28 mouse cellular contexts compared by ENCODE assay signal in the genomic region with DNA sequence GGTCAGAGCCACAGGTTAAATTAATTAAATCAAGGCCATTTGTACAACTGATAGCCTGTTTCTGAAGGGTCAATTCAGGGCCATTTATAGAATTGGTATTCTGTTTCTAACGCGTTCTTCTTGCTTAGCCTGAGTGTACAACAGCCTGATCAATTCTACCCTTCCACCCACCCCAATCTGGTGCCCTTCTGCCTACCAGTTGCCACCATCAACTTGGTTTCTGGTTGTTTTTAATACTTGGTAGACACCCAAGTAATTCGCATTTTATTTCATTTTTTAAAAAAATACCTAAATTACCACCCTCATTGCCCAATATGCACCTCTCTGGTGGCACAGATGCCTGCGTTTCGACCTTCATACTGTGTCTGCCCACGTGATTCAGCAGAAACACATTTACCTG. TPM values are rescaled to one million over a fixed set of nuclear protein-coding genes. Genes with fewer than 3 reads are reported as not detected.
DNase-seq lines count a peak whose midpoint lies in the region; ATAC-seq and TF ChIP-seq lines count a peak whose summit lies in the region.
"Had no signal": no experiment of that assay in that cellular context is flagged by ENCODE, and none has a peak within 500 bp of the region (broad histone marks: within the 10 kb centered on the region; RNA-seq: fewer than 3 reads in every experiment).

No protein-coding gene starts in this region.

- H3K27me3 ChIP-seq in midbrain, embryonic 11.5 days (ENCODE audit: control insufficient read depth, insufficient read depth, low read length), result no peaks in the 10 kb centered on the region
- no peaks in the 10 kb centered on the region for H3K27me3 ChIP-seq in midbrain, embryonic 16.5 days (ENCODE audit: control insufficient read depth, insufficient read depth, low read depth, low read length)
- no peaks in the 10 kb centered on the region for H3K27me3 ChIP-seq in myocyte (ENCODE audit: control insufficient read depth, insufficient read depth, insufficient read length)
- H3K27me3 ChIP-seq: forebrain, embryonic 15.5 days had no signal

- ATAC-seq in midbrain, embryonic 11.5 days (ENCODE audit: low FRiP score), result 0 out of 2 replicates have a peak, but pooled peaks have one; percentile 3
- ATAC-seq in midbrain, embryonic 16.5 days, result no peak
- ATAC-seq: forebrain, embryonic 15.5 days; Patski had no signal

- H3K4me2 ChIP-seq in midbrain, embryonic 11.5 days, result no peak overlapping the region
- no peak overlapping the region for H3K4me2 ChIP-seq in midbrain, embryonic 16.5 days (ENCODE audit: low read length)
- H3K4me2 ChIP-seq in myocyte (ENCODE audit: low read depth), result peak overlapping the region; percentile 72
- H3K4me2 ChIP-seq: embryonic facial prominence, embryonic 12.5 days; embryonic facial prominence, embryonic 15.5 days; forebrain, embryonic 12.5 days; forebrain, embryonic 15.5 days; heart, embryonic 12.5 days; heart, embryonic 15.5 days; hindbrain, embryonic 13.5 days had no signal

- DNase-seq in layer of hippocampus, adult 2 months (ENCODE audit: low spot score in 2 of 2), result peak; percentile 25 to 56
- DNase-seq in layer of hippocampus, adult 9-10 months (ENCODE audit: low spot score), result no peak
- DNase-seq in layer of hippocampus, postnatal 36 days, result peak; percentile 30 to 40
- no peak for DNase-seq in layer of hippocampus, adult 9-11 months
- no peak for DNase-seq in midbrain, embryonic 11.5 days (ENCODE audit: low spot score, missing footprints)
- no peak for DNase-seq in lung, adult 18-20 months
- DNase-seq: adrenal gland, postnatal 10 days; adrenal gland, postnatal 36 days; cerebellum, adult 11 months; cerebellum, adult 2 months; cerebellum, adult 9-11 months; cerebellum, postnatal 25 days; gastrocnemius, postnatal 25 days; heart, adult 18-20 months; heart, postnatal 10 days; heart, postnatal 36 days had no signal

- no peaks in the 10 kb centered on the region for H3K4me1 ChIP-seq in midbrain, embryonic 11.5 days (ENCODE audit: control insufficient read depth, insufficient read depth, low read length)
- H3K4me1 ChIP-seq in midbrain, embryonic 16.5 days (ENCODE audit: control insufficient read depth, insufficient read depth, low read length), result no peaks in the 10 kb centered on the region
- H3K4me1 ChIP-seq: embryonic facial prominence, embryonic 12.5 days; forebrain, embryonic 15.5 days; heart, embryonic 12.5 days; heart, embryonic 15.5 days had no signal

- H3K36me3 ChIP-seq in midbrain, embryonic 11.5 days (ENCODE audit: control insufficient read depth, insufficient read depth, low read length), result no peaks in the 10 kb centered on the region
- no peaks in the 10 kb centered on the region for H3K36me3 ChIP-seq in midbrain, embryonic 16.5 days (ENCODE audit: control insufficient read depth, insufficient read depth, low read length)
- H3K36me3 ChIP-seq in myocyte (ENCODE audit: control insufficient read depth, insufficient read depth), result no peaks in the 10 kb centered on the region
- H3K36me3 ChIP-seq: embryonic facial prominence, embryonic 12.5 days; embryonic facial prominence, embryonic 15.5 days; forebrain, embryonic 12.5 days; forebrain, embryonic 15.5 days; G1E; heart, embryonic 12.5 days; heart, embryonic 15.5 days; hindbrain, embryonic 10.5 days; hindbrain, embryonic 13.5 days had no signal

- H3K79me2 ChIP-seq in myocyte (ENCODE audit: control insufficient read depth, insufficient read depth), result no peaks in the 10 kb centered on the region

- H3K9ac ChIP-seq in midbrain, embryonic 11.5 days (ENCODE audit: low read length), result no peak overlapping the region
- no peak overlapping the region for H3K9ac ChIP-seq in midbrain, embryonic 16.5 days (ENCODE audit: low read depth, low read length)
- H3K9ac ChIP-seq: embryonic facial prominence, embryonic 12.5 days; embryonic facial prominence, embryonic 15.5 days; forebrain, embryonic 12.5 days; forebrain, embryonic 15.5 days; heart, embryonic 12.5 days; heart, embryonic 15.5 days; hindbrain, embryonic 13.5 days had no signal

- H3K9me3 ChIP-seq in midbrain, embryonic 11.5 days (ENCODE audit: control insufficient read depth, low read length), result no peaks in the 10 kb centered on the region
- no peaks in the 10 kb centered on the region for H3K9me3 ChIP-seq in midbrain, embryonic 16.5 days (replicated peaks; ENCODE audit: control insufficient read depth, low read length, poor library complexity, severe bottlenecking)
- H3K9me3 ChIP-seq: embryonic facial prominence, embryonic 12.5 days; embryonic facial prominence, embryonic 15.5 days; forebrain, embryonic 12.5 days; forebrain, embryonic 15.5 days; G1E; heart, embryonic 12.5 days; heart, embryonic 15.5 days; hindbrain, embryonic 10.5 days; hindbrain, embryonic 13.5 days had no signal

- TF ChIP-seq POLR2A in myocyte (IDR thresholded peaks at IDR 0.05; ENCODE audit: insufficient read length, low read depth), result no peak

- H3K27ac ChIP-seq in layer of hippocampus, adult 2 months, result peak overlapping the region; percentile 86
- no peak overlapping the region for H3K27ac ChIP-seq in midbrain, embryonic 11.5 days (ENCODE audit: low read depth, low read length)
- no peak overlapping the region for H3K27ac ChIP-seq in midbrain, embryonic 16.5 days (ENCODE audit: low read length)
- H3K27ac ChIP-seq: embryonic facial prominence, embryonic 12.5 days; embryonic facial prominence, embryonic 15.5 days; forebrain, embryonic 12.5 days; forebrain, embryonic 15.5 days; heart, embryonic 15.5 days; hindbrain, embryonic 10.5 days; hindbrain, embryonic 13.5 days had no signal

- TF ChIP-seq CTCF in layer of hippocampus, adult 2 months (conservative IDR thresholded peaks at IDR 0.05), result no peak

- WGBS in midbrain, embryonic 11.5 days, result 84% methylated on average over 6 of the region's 6 CpGs
- WGBS in midbrain, embryonic 16.5 days, result 82% methylated on average over 6 of the region's 6 CpGs

- H3ac ChIP-seq in myocyte (ENCODE audit: control insufficient read depth, insufficient read length), result no peak overlapping the region

- no peak overlapping the region for H3K4me3 ChIP-seq in layer of hippocampus, adult 2 months
- no peak overlapping the region for H3K4me3 ChIP-seq in midbrain, embryonic 11.5 days (ENCODE audit: low read depth, low read length)
- no peak overlapping the region for H3K4me3 ChIP-seq in midbrain, embryonic 16.5 days (ENCODE audit: low read depth, low read length)
- no peak overlapping the region for H3K4me3 ChIP-seq in myocyte
- H3K4me3 ChIP-seq: embryonic facial prominence, embryonic 12.5 days; embryonic facial prominence, embryonic 15.5 days; forebrain, embryonic 12.5 days; forebrain, embryonic 15.5 days; heart, embryonic 12.5 days; heart, embryonic 15.5 days; hindbrain, embryonic 10.5 days; hindbrain, embryonic 13.5 days had no signal

TF ChIP-seq in myocyte, 11 proteins besides CTCF, POLR2A, EP300 and RAD21:
- TF ChIP-seq SRF (IDR thresholded peaks at IDR 0.05; ENCODE audit: control insufficient read depth, insufficient read length, low read depth), result no peak
- TF ChIP-seq TCF3 (IDR thresholded peaks at IDR 0.05; ENCODE audit: insufficient read length, low read depth), result no peak
- no peak for TF ChIP-seq MYOG (IDR thresholded peaks at IDR 0.05; ENCODE audit: control insufficient read depth in 1 of 3, insufficient read depth in 1 of 3, insufficient read length in 2 of 3, low read depth in 2 of 3)
- no peak for TF ChIP-seq POLR2AphosphoS2 (IDR thresholded peaks at IDR 0.05; ENCODE audit: insufficient read length, low read depth)
- no peak for TF ChIP-seq CEBPB (IDR thresholded peaks at IDR 0.05; ENCODE audit: insufficient read depth, poor library complexity, severe bottlenecking)
- no peak for TF ChIP-seq MYOD1 (IDR thresholded peaks at IDR 0.05; ENCODE audit: control insufficient read depth in 1 of 3, insufficient read length in 2 of 3, low read depth in 2 of 3)
- TF ChIP-seq TCF12 (IDR thresholded peaks at IDR 0.05; ENCODE audit: insufficient read depth, poor library complexity, severe bottlenecking), result no peak
- TF ChIP-seq MAX (IDR thresholded peaks at IDR 0.05; ENCODE audit: low read depth), result no peak
- no peak for TF ChIP-seq REST (IDR thresholded peaks at IDR 0.05; ENCODE audit: insufficient read depth, insufficient read length)
- no peak for TF ChIP-seq USF1 (IDR thresholded peaks at IDR 0.05; ENCODE audit: low read depth)
- TF ChIP-seq E2F4 (IDR thresholded peaks at IDR 0.05; ENCODE audit: insufficient read depth), result no peak
TF ChIP-seq in myocyte: peak in this region for 0.

RNA-seq across cellular contexts. Expression of a gene that starts 17.9 kb away (rescaled TPM):
- 10 to 100 TPM; 29.0 to 34.8 TPM for total RNA-seq in layer of hippocampus, adult 2 months (2021)
- 10 to 100 TPM; 23.9 to 32.3 TPM for total RNA-seq in layer of hippocampus, postnatal 36 days (2021)
- polyA plus RNA-seq in midbrain, embryonic 11.5 days (2014; fragmentation: Nextera tagmentation; extraction: Ambion mirVana), result 169 and 177 TPM in 2 replicates
- polyA plus RNA-seq in midbrain, embryonic 16.5 days (2015; fragmentation: Nextera tagmentation; extraction: Ambion mirVana), result 53.0 and 64.5 TPM in 2 replicates
- 11.8 TPM for polyA plus RNA-seq in myocyte (2012; fragmentation: generic; extraction: Trizol)

RNA-seq across cellular contexts. Expression of a gene that starts 56.0 kb away (rescaled TPM):
- total RNA-seq in layer of hippocampus, adult 2 months (2021), result 1 to 10 TPM in 1 of 2 experiments, under 1 TPM in 1; 0.93 to 1.0 TPM
- total RNA-seq in layer of hippocampus, postnatal 36 days (2021), result 1 to 10 TPM; 1.3 TPM
- polyA plus RNA-seq in midbrain, embryonic 11.5 days (2014; fragmentation: Nextera tagmentation; extraction: Ambion mirVana), result not detected in 2 replicates
- 0.11 TPM in 1 of 2 replicates, not detected in the other for polyA plus RNA-seq in midbrain, embryonic 16.5 days (2015; fragmentation: Nextera tagmentation; extraction: Ambion mirVana)
- polyA plus RNA-seq in myocyte (2012; fragmentation: generic; extraction: Trizol), result not detected
- total RNA-seq: gastrocnemius, postnatal 25 days had no signal
- polyA plus RNA-seq: embryonic facial prominence, embryonic 12.5 days; embryonic facial prominence, embryonic 15.5 days; forebrain, embryonic 12.5 days; forebrain, embryonic 15.5 days; G1E; heart, embryonic 12.5 days; heart, embryonic 15.5 days; hindbrain, embryonic 10.5 days; Patski had no signal

Comparison
In these comparisons a context has a peak if more than half of its experiments do, and no peak if none do; other contexts are left out.
1. DNase-seq: peak in layer of hippocampus, adult 2 months (2 of 2) and layer of hippocampus, postnatal 36 days (2 of 2); none in layer of hippocampus, adult 9-10 months (single experiment), layer of hippocampus, adult 9-11 months (single experiment), midbrain, embryonic 11.5 days (single experiment) and lung, adult 18-20 months (0 of 2).